Mouse (Mus musculus): ENCODE measurements at regions not wholly inside any gene's neighbourhood (a gene's known extent, or its start where the extent isn't known, plus 50 kb on each side); places are given as distances from the start of the nearest gene placed in this dataset.
"Not testable (repeated sequence)": the region's sequence is repeated elsewhere in the genome, so short reads cannot be mapped to it uniquely, and the experiment has no call there.

GRCm38 (mm10) chr1:157622156-157622555 is 115.6 kb downstream of the Sec16b start:
- not testable (repeated sequence) for H3K27me3 ChIP-seq; ATAC-seq (replicated peaks); H3K4me1 ChIP-seq; H3K27ac ChIP-seq (replicated peaks); H3K4me3 ChIP-seq; H3K4me2 ChIP-seq (replicated peaks); H3K9ac ChIP-seq (replicated peaks); H3K9me3 ChIP-seq; H3K36me3 ChIP-seq
- WGBS: 94% methylated on average over 16 of the region's 16 CpGs

DNA sequence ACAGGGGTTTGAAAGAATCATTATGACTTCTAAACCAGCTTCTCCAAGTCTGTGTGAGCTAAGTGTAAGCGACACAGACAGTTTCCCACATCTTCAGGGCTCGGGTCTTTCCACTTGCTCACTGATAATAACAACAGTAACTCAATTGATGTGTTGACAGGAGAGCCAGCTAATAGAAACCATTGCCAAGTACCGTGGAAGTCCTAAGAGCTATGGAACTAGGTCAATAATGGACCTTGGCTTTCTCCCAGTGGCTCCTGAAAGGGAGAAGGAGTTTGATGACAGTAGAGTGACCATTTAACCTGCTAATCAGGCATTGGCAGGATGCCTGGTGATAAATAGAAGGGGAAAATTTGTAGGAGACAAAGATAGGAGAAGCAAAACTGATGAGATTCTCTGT is 126.1 kb downstream of the Sec16b start:
- no peak overlapping the region for H3K27ac ChIP-seq (replicated peaks)
- 37% methylated on average over 3 of the region's 3 CpGs for WGBS
- no peak for ATAC-seq (replicated peaks)
- H3K4me1 ChIP-seq: 0 out of 2 replicates have a peak, but pooled peaks cover 2% of the 10 kb centered on the region
- no peaks in the 10 kb centered on the region for H3K36me3 ChIP-seq
- H3K9me3 ChIP-seq: no peaks in the 10 kb centered on the region
- H3K9ac ChIP-seq (replicated peaks): no peak overlapping the region
- no peaks in the 10 kb centered on the region for H3K27me3 ChIP-seq
- H3K4me2 ChIP-seq (replicated peaks): no peak overlapping the region
- H3K4me3 ChIP-seq: no peak overlapping the region

- WGBS: 85% methylated on average over 6 of the region's 6 CpGs
- Histone ChIP-seq H3K27ac (replicated peaks) (no peak overlapping the region), H3K4me2 (replicated peaks) (no peak overlapping the region), H3K9ac (replicated peaks) (no peak overlapping the region), H3K4me1 (0 out of 2 replicates have a peak, but pooled peaks cover 2% of the 10 kb centered on the region), H3K27me3 (no peaks in the 10 kb centered on the region), H3K36me3 (no peaks in the 10 kb centered on the region), H3K9me3 (no peaks in the 10 kb centered on the region), H3K4me3 (no peak overlapping the region)
- ATAC-seq (replicated peaks): no peak
These were observed 126.9 kb downstream of the Sec16b start for GRCm38 (mm10) chr1:157633470-157633869.

DNA sequence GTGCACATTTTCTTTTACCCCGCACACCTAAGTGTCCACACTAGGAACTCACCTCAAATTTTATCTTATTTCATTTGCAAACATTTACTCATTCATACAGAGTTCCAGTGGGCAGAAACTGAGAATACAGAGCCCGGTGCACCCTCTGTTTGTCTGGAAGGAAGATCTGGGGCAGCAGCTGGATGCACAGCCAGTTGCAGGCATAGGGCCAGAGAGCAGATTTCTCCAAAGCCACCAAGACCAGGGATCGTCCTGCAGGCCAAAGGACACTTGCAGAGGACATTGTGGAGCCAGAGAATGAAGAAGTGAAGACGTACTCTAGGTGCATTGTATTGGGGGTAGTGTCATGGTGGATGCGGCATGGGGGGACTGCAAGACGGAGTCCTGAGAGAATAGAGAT is 129.2 kb downstream of the Sec16b start:
- Histone ChIP-seq H3K36me3 (no peaks in the 10 kb centered on the region), H3K4me3 (no peak overlapping the region), H3K27me3 (no peaks in the 10 kb centered on the region), H3K9ac (replicated peaks) (no peak overlapping the region), H3K9me3 (no peaks in the 10 kb centered on the region), H3K4me1 (0 out of 2 replicates have a peak, but pooled peaks cover 2% of the 10 kb centered on the region), H3K27ac (replicated peaks) (no peak overlapping the region), H3K4me2 (replicated peaks) (no peak overlapping the region)
- ATAC-seq (replicated peaks): no peak
- 95% methylated on average over 6 of the region's 6 CpGs for WGBS

- ATAC-seq (replicated peaks): no peak
These were observed 137.0 kb downstream of the Sec16b start for GRCm38 (mm10) chr1:157643524-157643923.

DNA sequence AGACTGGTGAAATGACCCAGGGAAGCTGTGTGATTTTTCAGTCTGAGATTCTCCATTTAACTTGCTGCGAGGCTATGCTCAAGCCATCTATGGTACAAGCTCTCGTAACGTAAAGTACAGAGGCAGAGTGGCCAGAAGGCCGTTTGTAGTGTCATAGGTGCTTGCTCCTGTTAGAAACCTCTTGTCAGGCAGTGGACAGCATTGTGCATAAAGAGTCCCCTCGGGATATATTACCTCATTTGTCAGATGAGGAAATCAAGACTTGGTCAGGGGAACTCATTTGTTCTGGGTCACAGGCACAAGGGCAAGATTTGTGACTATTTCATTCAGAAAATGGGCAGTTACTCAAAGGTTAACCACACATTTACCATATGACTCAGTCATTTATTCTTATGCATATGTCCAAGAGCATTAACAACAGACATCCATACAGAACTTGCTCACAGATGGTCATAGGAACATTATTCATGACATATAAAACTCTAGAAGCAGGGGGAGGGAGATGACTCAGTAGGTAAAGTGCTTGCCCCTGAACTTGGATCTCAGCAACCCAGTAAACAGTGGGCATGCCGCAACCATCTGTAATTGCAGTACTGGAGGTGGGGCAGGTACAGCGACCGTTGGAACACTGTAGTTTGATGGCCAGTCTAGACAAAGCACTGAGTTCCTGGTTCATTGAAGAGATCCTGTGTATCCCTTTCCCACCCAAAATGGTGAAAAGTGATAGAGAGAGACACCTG is 139.3 kb downstream of the Sec16b start:
- Histone ChIP-seq H3K9me3 (no peaks in the 10 kb centered on the region), H3K36me3 (no peaks in the 10 kb centered on the region), H3K9ac (replicated peaks) (no peak overlapping the region), H3K4me3 (no peak overlapping the region), H3K27me3 (no peaks in the 10 kb centered on the region), H3K4me2 (replicated peaks) (no peak overlapping the region), H3K27ac (replicated peaks) (no peak overlapping the region), H3K4me1 (no peaks in the 10 kb centered on the region)
- ATAC-seq (replicated peaks): no peak
- 78% methylated on average over 8 of the region's 8 CpGs for WGBS

More at GRCm38 (mm10) chr1:157643524-157643923, 137.0 kb downstream of the Sec16b start:
- Histone ChIP-seq H3K4me2 (replicated peaks) (no peak overlapping the region), H3K27me3 (no peaks in the 10 kb centered on the region), H3K4me1 (no peaks in the 10 kb centered on the region), H3K27ac (replicated peaks) (no peak overlapping the region), H3K36me3 (no peaks in the 10 kb centered on the region), H3K4me3 (no peak overlapping the region), H3K9ac (replicated peaks) (no peak overlapping the region), H3K9me3 (no peaks in the 10 kb centered on the region)
- 92% methylated on average over 6 of the region's 6 CpGs for WGBS

DNA sequence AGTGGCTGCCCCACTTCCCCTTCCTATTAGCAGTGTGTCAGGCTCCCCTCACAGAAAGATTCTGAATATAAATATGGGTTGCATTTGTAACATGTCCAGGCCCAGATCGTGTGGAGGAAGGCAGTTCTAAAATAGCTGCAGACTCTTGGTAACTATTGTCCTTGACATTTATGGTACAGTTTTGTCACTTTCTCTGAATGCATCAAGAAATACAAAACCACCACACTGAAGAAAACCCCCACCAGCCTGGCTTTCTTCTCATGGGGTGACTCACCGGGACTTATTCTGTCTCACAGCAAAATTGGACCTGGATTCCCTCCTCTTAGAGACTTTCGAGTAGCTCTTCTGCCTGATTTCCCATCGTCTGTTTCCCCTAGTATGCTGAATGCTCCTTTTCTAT is 148.9 kb downstream of the Sec16b start:
- H3K4me1 ChIP-seq: 0 out of 2 replicates have a peak, but pooled peaks cover 6% of the 10 kb centered on the region
- no peaks in the 10 kb centered on the region for H3K27me3 ChIP-seq
- no peak overlapping the region for H3K4me3 ChIP-seq
- no peaks in the 10 kb centered on the region for H3K36me3 ChIP-seq
- no peak for ATAC-seq (replicated peaks)
- no peak overlapping the region for H3K4me2 ChIP-seq (replicated peaks)
- WGBS: 44% methylated on average over 4 of the region's 4 CpGs
- no peak overlapping the region for H3K9ac ChIP-seq (replicated peaks)
- no peak overlapping the region for H3K27ac ChIP-seq (replicated peaks)
- H3K9me3 ChIP-seq: no peaks in the 10 kb centered on the region

GRCm38 (mm10) chr1:157669626-157670025 is 163.1 kb downstream of the Sec16b start:
- no peak for ATAC-seq (replicated peaks)
- Histone ChIP-seq H3K4me3 (no peak overlapping the region), H3K4me1 (no peaks in the 10 kb centered on the region), H3K27ac (replicated peaks) (no peak overlapping the region), H3K27me3 (no peaks in the 10 kb centered on the region), H3K4me2 (replicated peaks) (no peak overlapping the region), H3K36me3 (no peaks in the 10 kb centered on the region), H3K9ac (replicated peaks) (no peak overlapping the region), H3K9me3 (no peaks in the 10 kb centered on the region)
- WGBS: 93% methylated on average over 6 of the region's 6 CpGs

DNA sequence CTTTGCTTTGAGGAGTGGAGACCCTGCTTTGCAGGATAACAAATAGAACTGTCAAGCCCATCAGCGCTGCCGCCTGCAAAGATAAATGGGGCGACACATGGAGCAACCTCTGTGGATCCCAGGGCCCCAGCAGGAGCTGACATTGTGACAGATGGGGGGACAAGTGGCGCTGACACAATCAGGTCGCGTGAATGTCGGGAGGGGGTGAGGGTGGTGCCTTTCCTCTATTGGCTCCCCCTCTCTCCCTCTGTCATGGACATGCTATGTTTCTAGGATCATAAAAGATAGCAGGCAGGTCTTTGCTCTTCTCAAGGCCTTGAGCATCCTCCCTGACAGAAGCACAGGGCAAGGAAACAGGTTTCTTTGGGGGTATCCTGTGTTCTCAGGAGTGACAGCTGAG is 177.8 kb downstream of the Sec16b start:
- H3K4me1 ChIP-seq: 0 out of 2 replicates have a peak, but pooled peaks cover 3% of the 10 kb centered on the region
- H3K27me3 ChIP-seq: no peaks in the 10 kb centered on the region
- ATAC-seq (replicated peaks): no peak
- no peak overlapping the region for H3K4me2 ChIP-seq (replicated peaks)
- no peak overlapping the region for H3K9ac ChIP-seq (replicated peaks)
- H3K27ac ChIP-seq (replicated peaks): no peak overlapping the region
- no peaks in the 10 kb centered on the region for H3K36me3 ChIP-seq
- H3K9me3 ChIP-seq: no peaks in the 10 kb centered on the region
- H3K4me3 ChIP-seq: no peak overlapping the region
- 64% methylated on average over 7 of the region's 7 CpGs for WGBS

- WGBS: 76% methylated on average over 2 of the region's 2 CpGs
- H3K27me3 ChIP-seq: no peaks in the 10 kb centered on the region
- H3K36me3 ChIP-seq: no peaks in the 10 kb centered on the region
- no peak overlapping the region for H3K4me3 ChIP-seq
- no peaks in the 10 kb centered on the region for H3K9me3 ChIP-seq
- no peak overlapping the region for H3K27ac ChIP-seq (replicated peaks)
- no peaks in the 10 kb centered on the region for H3K4me1 ChIP-seq
- no peak for ATAC-seq (replicated peaks)
- no peak overlapping the region for H3K4me2 ChIP-seq (replicated peaks)
- H3K9ac ChIP-seq (replicated peaks): no peak overlapping the region
These were observed 188.7 kb downstream of the Sec16b start for GRCm38 (mm10) chr1:157695198-157695597.

- H3K4me3 ChIP-seq: no peak overlapping the region
- H3K4me1 ChIP-seq: no peaks in the 10 kb centered on the region
- no peak overlapping the region for H3K4me2 ChIP-seq (replicated peaks)
- H3K9ac ChIP-seq (replicated peaks): no peak overlapping the region
- H3K27ac ChIP-seq (replicated peaks): no peak overlapping the region
- H3K9me3 ChIP-seq: no peaks in the 10 kb centered on the region
- WGBS: 77% methylated on average over 6 of the region's 6 CpGs
- H3K36me3 ChIP-seq: no peaks in the 10 kb centered on the region
- ATAC-seq (replicated peaks): no peak
- no peaks in the 10 kb centered on the region for H3K27me3 ChIP-seq
These were observed 197.1 kb downstream of the Sec16b start for GRCm38 (mm10) chr1:157703639-157704038.

- Histone ChIP-seq H3K4me3 (no peak overlapping the region), H3K4me2 (replicated peaks) (no peak overlapping the region), H3K4me1 (no peaks in the 10 kb centered on the region), H3K9ac (replicated peaks) (no peak overlapping the region), H3K36me3 (no peaks in the 10 kb centered on the region), H3K9me3 (no peaks in the 10 kb centered on the region), H3K27me3 (no peaks in the 10 kb centered on the region), H3K27ac (replicated peaks) (no peak overlapping the region)
- no peak for ATAC-seq (replicated peaks)
- 65% methylated on average over 4 of the region's 4 CpGs for WGBS
These were observed 198.8 kb downstream of the Sec16b start for GRCm38 (mm10) chr1:157705364-157705763.

DNA sequence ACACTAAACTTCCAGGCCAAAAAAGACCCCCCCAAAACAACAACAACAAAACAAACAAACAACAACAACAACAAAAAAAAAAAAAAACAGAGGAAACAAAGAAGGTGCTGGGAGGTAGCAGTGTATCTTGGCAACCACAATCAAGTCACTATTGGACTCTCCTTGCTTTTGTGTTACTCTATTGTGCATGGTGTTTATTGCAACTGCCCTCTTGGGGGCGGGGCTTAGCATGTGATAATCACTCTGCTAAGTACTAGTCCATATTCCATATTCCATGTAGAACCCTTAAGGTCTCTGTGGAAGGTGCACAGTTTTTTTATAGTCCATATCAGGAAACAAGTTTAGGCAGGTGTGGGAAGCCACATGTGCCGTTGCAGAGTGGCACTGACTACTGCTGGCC is 200.7 kb downstream of the Sec16b start:
- H3K36me3 ChIP-seq: no peaks in the 10 kb centered on the region
- H3K4me3 ChIP-seq: no peak overlapping the region
- no peaks in the 10 kb centered on the region for H3K9me3 ChIP-seq
- 86% methylated on average over 2 of the region's 2 CpGs for WGBS
- H3K4me2 ChIP-seq (replicated peaks): no peak overlapping the region
- H3K27ac ChIP-seq (replicated peaks): no peak overlapping the region
- no peak for ATAC-seq (replicated peaks)
- H3K4me1 ChIP-seq: no peaks in the 10 kb centered on the region
- H3K27me3 ChIP-seq: no peaks in the 10 kb centered on the region
- H3K9ac ChIP-seq (replicated peaks): no peak overlapping the region

Measured in forebrain, embryonic 15.5 days (tissue).